Mouse (Mus musculus): ENCODE results near the gene Gm49673.
"Not testable (repeated sequence)": the region's sequence is repeated elsewhere in the genome, so short reads cannot be mapped to it uniquely, and the experiment has no call there.

- not testable (repeated sequence) for TF ChIP-seq POLR2A (IDR thresholded peaks at IDR 0.05; ENCODE audit: borderline replicate concordance, insufficient read depth, low read length); CTCF (IDR thresholded peaks at IDR 0.05; ENCODE audit: borderline replicate concordance, insufficient read depth, low read depth, low read length)
These were observed 97.4 kb downstream of the Gm49673 start for GRCm38 (mm10) chr17:8050218-8050617.
